Mouse (Mus musculus): Measurements from ENCODE around the gene Hecw1.
"Not testable (repeated sequence)": the region's sequence is repeated elsewhere in the genome, so short reads cannot be mapped to it uniquely, and the experiment has no call there.

Gene Hecw1

GRCm38 (mm10) chr13:14365546-14365945, 157.5 kb downstream of the Hecw1 start:
- peak; percentile 46 for DNase-seq (ENCODE audit: low read depth, low spot score)

- no peak for DNase-seq (ENCODE audit: low read depth, low spot score)
Measured at GRCm38 (mm10) chr13:14327252-14327651, 195.8 kb downstream of the Hecw1 start.

GRCm38 (mm10) chr13:14306617-14307016, 216.4 kb downstream of the Hecw1 start:
- no peak for DNase-seq (ENCODE audit: low read depth, low spot score)

DNA sequence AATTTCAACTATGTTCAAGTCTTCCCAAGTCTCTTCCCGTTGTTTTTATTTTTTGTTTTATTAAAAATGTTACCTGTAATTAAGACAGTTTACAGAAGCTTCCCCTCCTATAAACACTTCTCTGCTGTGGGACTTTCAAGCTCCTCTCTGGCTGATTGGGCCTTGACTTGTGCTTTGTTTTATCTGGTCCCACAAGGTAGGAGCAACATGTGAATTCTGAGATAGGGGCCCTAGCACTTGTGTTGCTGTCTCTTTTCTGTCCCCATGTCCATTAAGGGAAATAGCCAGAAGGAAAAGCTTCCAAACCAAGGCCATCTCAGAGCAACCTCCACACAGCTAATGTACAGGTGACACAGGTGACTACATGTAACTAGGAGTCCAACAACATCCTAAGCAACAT, 218.9 kb downstream of the Hecw1 start:
- no peak for DNase-seq (ENCODE audit: low read depth, low spot score)

DNA sequence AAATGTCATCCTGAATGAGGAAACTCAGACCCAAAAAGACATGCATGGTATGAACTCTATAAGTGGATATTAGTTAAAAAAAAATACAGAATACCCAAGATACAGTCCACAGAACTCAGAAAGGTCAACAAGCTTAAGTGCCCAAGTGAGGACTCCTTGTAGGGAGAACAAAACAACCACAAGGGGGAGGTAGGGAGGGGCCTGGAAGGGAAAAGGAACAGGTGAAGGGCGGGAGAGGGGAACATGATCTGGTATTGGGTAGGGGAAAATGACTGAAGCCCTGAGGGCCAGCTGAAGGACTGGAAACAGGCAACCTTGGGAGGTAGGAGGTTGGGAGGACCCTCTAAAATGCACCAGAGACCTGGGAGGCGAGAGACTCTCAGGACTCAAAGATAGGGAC, 220.1 kb downstream of the Hecw1 start:
- no peak for DNase-seq (ENCODE audit: low read depth, low spot score)

DNA sequence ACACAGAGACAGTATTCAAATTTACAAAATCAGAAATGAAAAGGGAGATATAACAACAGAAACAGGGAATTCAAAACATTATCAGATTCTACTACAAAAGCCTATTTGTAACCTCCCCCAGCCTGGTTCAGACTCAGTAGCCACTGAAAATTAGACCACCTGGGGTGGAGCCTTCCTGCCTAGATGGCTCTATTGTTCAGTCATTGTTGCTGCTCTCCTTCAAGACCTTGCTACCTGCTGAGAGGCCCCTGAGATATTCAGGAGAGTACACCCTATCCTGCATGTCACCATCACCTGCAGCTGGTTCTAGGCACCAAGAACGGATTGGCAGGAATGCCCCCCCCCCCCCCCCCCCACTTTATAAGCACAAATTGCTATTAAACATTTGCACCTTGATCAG, 233.0 kb downstream of the Hecw1 start:
- no peak for DNase-seq (ENCODE audit: low read depth, low spot score)

GRCm38 (mm10) chr13:14271476-14271875, 251.6 kb downstream of the Hecw1 start:
- DNase-seq (ENCODE audit: low read depth, low spot score), result peak; percentile 69

GRCm38 (mm10) chr13:14260939-14261338, 262.1 kb downstream of the Hecw1 start:
- not testable (repeated sequence) for DNase-seq (ENCODE audit: low read depth, low spot score)

DNA sequence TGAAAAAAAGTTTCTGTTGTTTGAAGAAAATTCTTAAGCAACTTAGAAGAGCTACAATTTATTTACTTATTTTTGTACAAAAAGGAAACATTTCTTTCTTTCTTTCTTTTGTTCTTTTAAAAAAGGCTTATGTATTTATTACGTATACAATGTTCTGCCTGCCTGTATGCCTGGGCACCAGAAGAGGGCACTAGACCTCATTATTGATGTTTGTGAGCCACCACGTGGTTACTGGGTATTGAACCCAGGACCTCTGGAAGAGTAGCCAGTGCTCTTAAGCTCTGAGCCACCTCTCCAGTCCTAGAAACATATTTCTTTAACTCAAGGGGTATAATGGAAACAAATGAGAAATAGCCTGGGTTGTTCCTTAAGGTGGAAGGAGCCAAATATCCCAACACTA, 277.1 kb downstream of the Hecw1 start:
- no peak for DNase-seq (ENCODE audit: low read depth, low spot score)

- no peak for DNase-seq (ENCODE audit: low read depth, low spot score)
Measured at GRCm38 (mm10) chr13:14179669-14180068, 343.4 kb downstream of the Hecw1 start.

DNA sequence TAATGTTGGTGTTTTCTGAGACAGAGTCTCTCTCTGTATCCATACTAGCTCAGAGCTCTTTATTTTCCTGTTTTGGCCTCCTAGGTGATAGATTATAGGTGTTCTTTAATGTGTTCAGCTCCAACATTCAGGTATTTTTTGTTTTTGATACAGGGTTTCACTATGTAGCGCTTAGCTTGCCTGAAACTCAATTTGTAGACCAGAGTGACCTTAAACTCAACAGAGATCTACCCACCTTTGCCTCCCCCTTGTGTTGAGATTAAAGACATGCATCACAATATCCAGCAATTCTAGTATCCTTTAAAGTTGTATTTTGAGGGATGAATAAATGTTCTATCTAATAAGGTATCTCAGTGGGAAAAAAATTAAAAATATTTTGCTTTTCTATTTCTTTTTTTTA, 345.0 kb downstream of the Hecw1 start:
- peak; percentile 21 for DNase-seq (ENCODE audit: low read depth, low spot score)
